Mouse (Mus musculus): ENCODE results near the gene Kif21a.

The Kif21a gene

GRCm38 (mm10) chr15:90931451-90931850 lies 118.3 kb downstream of the Kif21a start:
- no peak for DNase-seq

- no peak for DNase-seq
These were observed 120.7 kb downstream of the Kif21a start for GRCm38 (mm10) chr15:90929043-90929442.

DNA sequence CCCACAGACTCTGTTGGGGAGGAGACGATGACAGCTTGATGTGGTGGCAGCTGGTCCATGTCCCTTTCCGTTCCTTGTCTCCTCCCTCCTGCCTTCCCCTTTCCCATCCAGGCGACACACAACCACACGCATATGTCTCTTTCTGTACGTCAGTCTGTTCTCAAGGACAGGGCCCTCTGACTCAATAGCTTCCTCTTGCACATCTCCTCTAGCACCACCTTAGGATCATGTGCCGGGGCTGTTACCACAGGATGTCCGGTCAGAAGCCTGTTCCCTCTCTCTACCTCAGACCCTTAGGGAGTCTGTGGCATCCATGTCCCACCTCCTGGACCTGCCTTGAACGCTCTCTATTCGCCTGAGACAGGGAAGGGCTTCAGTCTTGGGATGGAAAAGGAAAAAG lies 153.3 kb downstream of the Kif21a start:
- DNase-seq: no peak

DNA sequence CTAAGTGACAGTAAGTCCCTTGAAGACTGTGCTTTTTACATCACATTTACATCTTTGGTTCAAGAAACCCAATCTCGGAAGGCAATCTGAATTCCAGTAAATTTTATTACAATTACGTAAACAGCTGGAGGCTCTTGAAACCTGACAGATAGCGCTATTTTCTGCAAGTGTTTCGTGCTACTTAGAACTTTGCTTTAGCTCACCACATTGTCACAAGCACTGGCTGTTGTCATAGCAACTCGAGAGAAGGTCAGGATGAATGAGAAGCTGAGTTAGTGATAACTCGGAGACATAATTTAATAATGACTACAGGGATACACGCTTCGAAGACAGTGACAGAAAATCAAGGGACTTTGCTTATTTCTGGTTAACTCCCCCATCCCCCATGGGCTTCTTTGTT lies 162.3 kb downstream of the Kif21a start:
- DNase-seq: no peak
